Mouse (Mus musculus) midbrain, embryonic 12.5 days (tissue): ENCODE results near the gene Gfod1. TPM values are rescaled to one million over a fixed set of nuclear protein-coding genes. Genes with fewer than 3 reads are reported as not detected.

Experiments used
- ATAC-seq: fragments of 200-750 bp; cut with Nextera tagmentation; 2 replicates; pipeline ENCODE4 v1.8.0; 2017; ENCODE audit warnings: low read depth, moderate TSS enrichment, moderate library complexity; ENCODE audit not compliant: low FRiP score
- H3K27ac ChIP-seq: fragments of 300-500 bp; sonication (generic); replicated peaks from 2 replicates; pipeline ENCODE4 v1.5.1; 2016; ENCODE audit warnings: mild to moderate bottlenecking
- H3K27me3 ChIP-seq: fragments of 300-500 bp; sonication (generic); 2 replicates; pipeline ENCODE4 v1.6.1; 2016; ENCODE audit warnings: mild to moderate bottlenecking
- H3K36me3 ChIP-seq: fragments of 300-500 bp; sonication (generic); 2 replicates; pipeline ENCODE4 v1.6.1; 2016
- H3K4me1 ChIP-seq: fragments of 300-500 bp; sonication (generic); 2 replicates; pipeline ENCODE4 v1.6.1; 2016
- H3K4me2 ChIP-seq: fragments of 300-500 bp; sonication (generic); replicated peaks from 2 replicates; pipeline ENCODE4 v1.6.1; 2016; ENCODE audit warnings: mild to moderate bottlenecking, moderate library complexity
- H3K4me3 ChIP-seq: fragments of 300-500 bp; sonication (generic); 2 replicates; pipeline ENCODE4 v1.5.1; 2016; ENCODE audit warnings: mild to moderate bottlenecking
- H3K9ac ChIP-seq: fragments of 300-500 bp; sonication (generic); replicated peaks from 2 replicates; pipeline ENCODE4 v1.6.1; 2016; ENCODE audit warnings: mild to moderate bottlenecking, moderate library complexity
- H3K9me3 ChIP-seq: fragments of 300-500 bp; sonication (generic); 2 replicates; pipeline ENCODE4 v1.6.1; 2016; ENCODE audit warnings: mild to moderate bottlenecking
- WGBS: fragments of 180-500 bp; shearing (Covaris S2); methylation state at CpG from one replicate; pipeline ENCODE4 v1.1.7; 2016; 5-methylcytosine and 5-hydroxymethylcytosine counted together
- polyA plus RNA-seq: library from polyadenylated mRNA; unstranded; fragments of >200 nt; fragmentation: Nextera tagmentation; extraction: Ambion mirVana; gene quantifications from 2 replicates; pipeline ENCODE4 v1.2.1, GENCODE M21; 2016

Gfod1 gene
- polyA plus RNA-seq, 1 experiment from 2014 or later, result 1.6 TPM

DNA sequence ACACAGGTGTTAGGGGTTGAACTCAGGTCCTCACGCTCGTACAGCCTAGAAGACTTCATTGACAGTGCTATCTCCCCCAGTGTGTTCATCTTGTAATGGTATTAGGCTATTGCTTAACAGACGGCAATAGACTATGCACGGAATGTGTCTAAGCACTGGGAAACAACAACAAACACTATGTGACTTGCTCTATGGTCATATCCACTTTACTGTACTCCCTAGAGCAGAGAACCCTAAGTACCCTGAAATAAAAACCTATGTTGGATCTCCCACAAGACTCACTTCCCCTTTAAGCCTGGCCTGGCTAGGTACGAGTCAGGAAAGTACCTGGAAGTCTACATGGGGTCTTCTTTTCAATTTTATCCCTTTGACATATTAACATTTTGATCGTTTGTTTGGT is 82.7 kb downstream of the Gfod1 start:
- Histone ChIP-seq H3K36me3 (no peaks in the 10 kb centered on the region), H3K27ac (no peak overlapping the region), H3K4me1 (no peaks in the 10 kb centered on the region), H3K9ac (no peak overlapping the region), H3K9me3 (no peaks in the 10 kb centered on the region), H3K27me3 (no peaks in the 10 kb centered on the region), H3K4me3 (no peak overlapping the region), H3K4me2 (no peak overlapping the region)
- no peak for ATAC-seq
- 91% methylated on average over 6 of the region's 6 CpGs for WGBS

DNA sequence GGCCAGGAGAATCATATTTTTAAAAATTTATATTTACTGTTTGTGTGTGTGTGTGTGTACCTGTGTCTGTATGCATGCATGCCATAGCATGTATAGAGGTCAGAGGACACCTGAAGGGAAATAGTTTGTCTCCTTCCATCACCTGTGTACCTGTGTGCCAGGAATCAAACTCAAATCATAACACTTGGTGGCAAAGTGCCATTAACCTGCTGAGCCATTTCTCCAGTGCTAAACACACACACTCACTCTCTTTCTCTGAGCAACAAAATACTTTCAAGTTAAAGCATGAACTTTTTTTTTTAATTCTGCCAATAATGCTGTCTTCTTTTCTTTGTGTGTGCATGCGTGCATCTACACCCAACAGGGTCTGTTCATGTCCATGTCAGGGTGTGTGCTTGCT is 83.3 kb downstream of the Gfod1 start:
- H3K9me3 ChIP-seq, result no peaks in the 10 kb centered on the region
- no peak overlapping the region for H3K4me3 ChIP-seq
- no peak overlapping the region for H3K9ac ChIP-seq
- H3K4me2 ChIP-seq, result no peak overlapping the region
- WGBS, result 91% methylated on average over 1 of the region's 1 CpGs
- peaks cover 3% of the 10 kb centered on the region for H3K4me1 ChIP-seq
- H3K27me3 ChIP-seq, result no peaks in the 10 kb centered on the region
- H3K27ac ChIP-seq, result no peak overlapping the region
- ATAC-seq, result no peak
- H3K36me3 ChIP-seq, result no peaks in the 10 kb centered on the region

DNA sequence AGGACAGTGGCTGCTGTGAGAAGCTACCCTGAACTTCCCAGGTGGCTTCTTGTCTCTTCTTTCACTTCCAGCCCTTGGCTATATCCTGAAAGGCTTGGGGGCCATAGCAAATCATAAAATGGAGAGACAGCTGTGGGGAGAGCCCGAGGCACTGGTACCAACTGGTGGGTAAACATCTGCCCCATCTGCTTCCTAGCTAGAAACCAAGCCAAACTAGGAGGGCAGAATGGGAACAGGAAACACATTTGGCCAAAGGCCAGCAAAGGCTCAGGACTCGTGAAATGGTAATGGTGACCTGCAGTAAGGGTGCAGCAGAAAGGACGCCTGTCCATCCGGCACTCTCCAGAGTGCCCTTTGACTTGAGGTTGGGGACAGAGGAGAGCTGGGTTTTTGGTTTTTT is 85.2 kb downstream of the Gfod1 start:
- peaks cover 11% of the 10 kb centered on the region for H3K4me1 ChIP-seq
- no peak overlapping the region for H3K9ac ChIP-seq
- H3K27ac ChIP-seq, result no peak overlapping the region
- H3K4me3 ChIP-seq, result no peak overlapping the region
- H3K4me2 ChIP-seq, result no peak overlapping the region
- WGBS, result 72% methylated on average over 4 of the region's 4 CpGs
- no peaks in the 10 kb centered on the region for H3K36me3 ChIP-seq
- no peak for ATAC-seq
- H3K9me3 ChIP-seq, result no peaks in the 10 kb centered on the region
- H3K27me3 ChIP-seq, result no peaks in the 10 kb centered on the region

DNA sequence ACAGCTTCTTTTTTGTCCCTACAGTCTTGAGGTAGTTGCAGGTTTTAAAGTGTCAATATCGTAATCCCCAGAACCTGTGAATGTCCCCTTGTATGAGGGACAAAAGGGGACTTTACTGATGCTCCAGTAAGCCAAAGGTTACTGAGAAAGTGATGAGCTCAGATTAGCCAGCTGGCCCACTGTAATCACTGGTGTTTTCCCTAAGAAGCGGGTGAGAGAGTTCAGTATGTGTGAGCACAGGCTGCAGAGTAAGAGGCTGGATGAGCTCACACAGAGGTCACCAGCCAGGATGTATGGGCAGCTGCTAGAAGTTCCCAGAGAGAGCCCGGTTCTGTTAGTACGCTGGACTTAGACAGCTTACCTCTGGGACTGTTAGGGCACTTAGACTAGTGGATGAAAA is 85.7 kb downstream of the Gfod1 start:
- no peak overlapping the region for H3K4me2 ChIP-seq
- no peaks in the 10 kb centered on the region for H3K27me3 ChIP-seq
- no peaks in the 10 kb centered on the region for H3K9me3 ChIP-seq
- 60% methylated on average over 4 of the region's 4 CpGs for WGBS
- no peak overlapping the region for H3K27ac ChIP-seq
- peaks cover 11% of the 10 kb centered on the region for H3K4me1 ChIP-seq
- no peaks in the 10 kb centered on the region for H3K36me3 ChIP-seq
- no peak for ATAC-seq
- no peak overlapping the region for H3K9ac ChIP-seq
- H3K4me3 ChIP-seq, result no peak overlapping the region

GRCm38 (mm10) chr13:43217686-43218085 is 86.3 kb downstream of the Gfod1 start:
- ATAC-seq, result no peak
- no peak overlapping the region for H3K27ac ChIP-seq
- no peaks in the 10 kb centered on the region for H3K27me3 ChIP-seq
- H3K9ac ChIP-seq, result no peak overlapping the region
- no peaks in the 10 kb centered on the region for H3K36me3 ChIP-seq
- H3K9me3 ChIP-seq, result no peaks in the 10 kb centered on the region
- no peak overlapping the region for H3K4me3 ChIP-seq
- H3K4me1 ChIP-seq, result peaks cover 11% of the 10 kb centered on the region
- 78% methylated on average over 4 of the region's 4 CpGs for WGBS
- H3K4me2 ChIP-seq, result no peak overlapping the region

DNA sequence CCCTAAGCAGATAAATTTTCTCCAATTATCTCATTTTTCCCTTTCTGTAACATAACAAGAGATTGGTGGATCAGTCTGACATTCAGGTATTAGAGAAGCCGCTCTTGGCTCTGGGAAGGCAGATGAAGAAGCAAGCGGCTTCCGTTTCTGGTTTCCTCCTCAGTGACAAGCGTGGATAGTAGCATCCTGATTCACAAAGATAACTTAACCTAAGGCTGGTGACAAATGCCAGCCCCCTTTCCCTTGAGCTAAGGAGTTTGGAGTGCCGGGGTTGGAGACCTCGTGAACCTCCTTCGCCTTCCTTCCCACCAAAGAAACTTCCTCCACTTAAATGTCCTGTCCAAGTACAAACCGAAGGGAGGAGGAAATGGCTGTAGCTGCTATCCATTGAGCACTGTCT is 86.9 kb downstream of the Gfod1 start:
- ATAC-seq, result no peak
- no peaks in the 10 kb centered on the region for H3K36me3 ChIP-seq
- H3K4me1 ChIP-seq, result peaks cover 11% of the 10 kb centered on the region
- no peak overlapping the region for H3K9ac ChIP-seq
- H3K9me3 ChIP-seq, result no peaks in the 10 kb centered on the region
- H3K27ac ChIP-seq, result no peak overlapping the region
- H3K27me3 ChIP-seq, result no peaks in the 10 kb centered on the region
- H3K4me2 ChIP-seq, result no peak overlapping the region
- WGBS, result 92% methylated on average over 8 of the region's 8 CpGs
- no peak overlapping the region for H3K4me3 ChIP-seq

- no peak overlapping the region for H3K9ac ChIP-seq
- H3K9me3 ChIP-seq, result no peaks in the 10 kb centered on the region
- whole genome bisulfite sequencing, result 78% methylated on average over 9 of the region's 9 CpGs
- H3K36me3 ChIP-seq, result no peaks in the 10 kb centered on the region
- ATAC-seq, result no peak
- peak overlapping the region; percentile 35; the same call in 1 of the 2 replicates for H3K27ac ChIP-seq
- no peaks in the 10 kb centered on the region for H3K27me3 ChIP-seq
- no peak overlapping the region for H3K4me3 ChIP-seq
- no peak overlapping the region for H3K4me2 ChIP-seq
- peaks cover 11% of the 10 kb centered on the region for H3K4me1 ChIP-seq
These were observed 87.8 kb downstream of the Gfod1 start for GRCm38 (mm10) chr13:43215994-43216706.

- no peaks in the 10 kb centered on the region for H3K27me3 ChIP-seq
- no peaks in the 10 kb centered on the region for H3K36me3 ChIP-seq
- peak overlapping the region; percentile 42 for H3K4me2 ChIP-seq
- peak; percentile 65; the same call in 1 of the 2 replicates for ATAC-seq
- 0 out of 2 replicates have a peak overlapping the region, but pooled peaks have one; percentile 9 for H3K4me3 ChIP-seq
- peak overlapping the region; percentile 35; the same call in 1 of the 2 replicates for H3K27ac ChIP-seq
- H3K4me1 ChIP-seq, result peaks cover 11% of the 10 kb centered on the region
- WGBS, result 13% methylated on average over 19 of the region's 19 CpGs
- no peaks in the 10 kb centered on the region for H3K9me3 ChIP-seq
- no peak overlapping the region for H3K9ac ChIP-seq
These were observed 88.6 kb downstream of the Gfod1 start for GRCm38 (mm10) chr13:43215144-43215993.

DNA sequence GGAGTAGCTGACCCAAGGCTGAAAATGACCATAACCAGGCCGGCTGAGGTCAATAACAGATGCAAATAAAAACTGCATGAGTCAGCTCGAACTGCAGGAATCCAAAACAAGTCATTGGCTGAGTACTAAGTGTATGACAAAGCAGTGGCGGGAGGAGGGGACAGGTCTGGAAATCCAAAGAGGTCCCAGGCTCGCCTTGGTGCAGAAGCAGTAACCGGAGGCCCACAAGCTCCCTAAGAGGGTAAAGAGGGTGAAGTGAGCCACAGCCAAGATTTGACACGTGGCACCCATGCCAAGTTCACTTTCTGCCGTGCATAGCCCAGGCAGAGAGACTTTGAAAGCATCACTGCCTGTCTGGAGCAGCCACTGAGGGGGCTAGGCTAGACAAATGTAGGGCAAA is 91.6 kb downstream of the Gfod1 start:
- no peaks in the 10 kb centered on the region for H3K9me3 ChIP-seq
- no peak overlapping the region for H3K9ac ChIP-seq
- no peak overlapping the region for H3K4me2 ChIP-seq
- 55% methylated on average over 7 of the region's 7 CpGs for WGBS
- H3K27me3 ChIP-seq, result no peaks in the 10 kb centered on the region
- H3K27ac ChIP-seq, result no peak overlapping the region
- ATAC-seq, result no peak
- H3K36me3 ChIP-seq, result no peaks in the 10 kb centered on the region
- no peak overlapping the region for H3K4me3 ChIP-seq
- peaks cover 20% of the 10 kb centered on the region for H3K4me1 ChIP-seq

- WGBS, result 91% methylated on average over 5 of the region's 5 CpGs
- Histone ChIP-seq H3K4me1 (peaks cover 20% of the 10 kb centered on the region), H3K4me2 (no peak overlapping the region), H3K27ac (no peak overlapping the region), H3K36me3 (no peaks in the 10 kb centered on the region), H3K4me3 (no peak overlapping the region), H3K9me3 (no peaks in the 10 kb centered on the region), H3K27me3 (no peaks in the 10 kb centered on the region), H3K9ac (no peak overlapping the region)
- ATAC-seq, result no peak
These were observed 93.0 kb downstream of the Gfod1 start for GRCm38 (mm10) chr13:43210956-43211355.

GRCm38 (mm10) chr13:43209560-43209959 is 94.4 kb downstream of the Gfod1 start:
- no peak overlapping the region for H3K4me2 ChIP-seq
- no peak overlapping the region for H3K4me3 ChIP-seq
- H3K9me3 ChIP-seq, result no peaks in the 10 kb centered on the region
- no peak for ATAC-seq
- no peaks in the 10 kb centered on the region for H3K36me3 ChIP-seq
- H3K27me3 ChIP-seq, result no peaks in the 10 kb centered on the region
- peaks cover 9% of the 10 kb centered on the region; the same call in 1 of the 2 replicates for H3K4me1 ChIP-seq
- WGBS, result 75% methylated on average over 5 of the region's 5 CpGs
- no peak overlapping the region for H3K27ac ChIP-seq
- H3K9ac ChIP-seq, result no peak overlapping the region

DNA sequence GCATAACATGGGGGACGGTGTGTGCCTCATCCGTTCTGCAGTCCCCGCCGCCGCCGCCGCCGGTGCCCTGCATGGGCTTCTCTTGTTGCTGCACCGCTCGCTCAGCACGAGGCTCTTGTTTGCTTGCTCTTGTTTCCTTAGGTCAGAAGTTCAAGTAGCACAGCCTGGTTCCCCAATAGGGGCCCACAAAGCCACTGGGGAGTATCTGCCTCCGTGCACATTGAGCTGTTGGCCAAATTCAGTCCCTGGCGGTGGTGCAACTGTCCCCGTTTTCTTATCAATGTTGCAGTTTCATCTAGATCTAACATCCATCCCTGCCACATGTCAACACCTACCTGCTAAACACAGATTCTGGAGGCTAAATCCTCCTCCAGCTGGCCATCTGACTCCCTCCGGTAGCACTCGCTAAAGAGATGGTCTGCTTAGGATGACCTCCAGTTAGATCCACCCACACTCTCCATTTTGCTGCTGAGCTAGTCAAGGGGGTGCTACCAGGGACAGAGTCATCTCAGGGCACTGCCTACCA is 95.0 kb downstream of the Gfod1 start:
- Histone ChIP-seq H3K9me3 (no peaks in the 10 kb centered on the region), H3K4me1 (peaks cover 9% of the 10 kb centered on the region; the same call in 1 of the 2 replicates), H3K9ac (no peak overlapping the region), H3K27me3 (no peaks in the 10 kb centered on the region), H3K36me3 (no peaks in the 10 kb centered on the region), H3K4me3 (no peak overlapping the region), H3K4me2 (no peak overlapping the region), H3K27ac (no peak overlapping the region)
- ATAC-seq, result no peak
- 50% methylated on average over 16 of the region's 16 CpGs for WGBS
